Mouse (Mus musculus) R1 (cell line): ENCODE measurements around the gene Ssr2.

Experiments used
- DNase-seq: peaks from one replicate; pipeline ENCODE4 v3.0.0-alpha.2; 2018; ENCODE audit warnings: low read depth, low spot score

Ssr2 gene

GRCm38 (mm10) chr3:88541622-88542401 lies 33.9 kb upstream of the Ssr2 start:
- DNase-seq, result no peak

- no peak for DNase-seq
Observed at GRCm38 (mm10) chr3:88542486-88542885, 33.2 kb upstream of the Ssr2 start.

GRCm38 (mm10) chr3:88543174-88543573 lies 32.5 kb upstream of the Ssr2 start:
- DNase-seq, result no peak

GRCm38 (mm10) chr3:88543651-88544410 lies 31.8 kb upstream of the Ssr2 start:
- no peak for DNase-seq

- DNase-seq, result peak; percentile 76
Observed at GRCm38 (mm10) chr3:88544514-88544913, 31.2 kb upstream of the Ssr2 start.

- DNase-seq, result no peak
Observed at GRCm38 (mm10) chr3:88544955-88545591, 30.6 kb upstream of the Ssr2 start.

GRCm38 (mm10) chr3:88546674-88547418 lies 28.8 kb upstream of the Ssr2 start:
- no peak for DNase-seq

- no peak for DNase-seq
Observed at GRCm38 (mm10) chr3:88548180-88548917, 27.3 kb upstream of the Ssr2 start, which contains the start of gene Rab25. Gene Rab25 (minus strand): TSS chr3:88548300.

- no peak for DNase-seq
Observed at GRCm38 (mm10) chr3:88551586-88551985, 24.1 kb upstream of the Ssr2 start.

GRCm38 (mm10) chr3:88552082-88552645 lies 23.5 kb upstream of the Ssr2 start:
- DNase-seq, result no peak

GRCm38 (mm10) chr3:88552676-88553524 lies 22.8 kb upstream of the Ssr2 start, which contains the start of gene Lamtor2:
Gene Lamtor2 (minus strand): TSS chr3:88553074.
- peak; percentile 99 for DNase-seq

- peak; percentile 89 for DNase-seq
Observed at GRCm38 (mm10) chr3:88553525-88553879, 22.2 kb upstream of the Ssr2 start, which contains the start of gene Ubqln4. Gene Ubqln4 (plus strand): TSS chr3:88553758.

GRCm38 (mm10) chr3:88553880-88554586 lies 21.6 kb upstream of the Ssr2 start:
- DNase-seq, result peak; percentile 80

- DNase-seq, result no peak
Observed at GRCm38 (mm10) chr3:88555069-88555605, 20.5 kb upstream of the Ssr2 start.

GRCm38 (mm10) chr3:88555731-88556130 lies 19.9 kb upstream of the Ssr2 start:
- DNase-seq, result no peak

- DNase-seq, result no peak
Observed at GRCm38 (mm10) chr3:88556616-88557015, 19.1 kb upstream of the Ssr2 start.

- no peak for DNase-seq
Observed at GRCm38 (mm10) chr3:88559596-88559995, 16.1 kb upstream of the Ssr2 start.

- peak; percentile 79 for DNase-seq
Observed at GRCm38 (mm10) chr3:88561989-88562388, 13.7 kb upstream of the Ssr2 start.

- DNase-seq, result no peak
Observed at GRCm38 (mm10) chr3:88563442-88563841, 12.2 kb upstream of the Ssr2 start.
